Mouse (Mus musculus) olfactory bulb, adult 2 months (tissue): ENCODE data around the gene As3mt.

ENCODE experiments used
- CTCF ChIP-seq: fragments of 200-500 bp; IDR thresholded peaks from 2 replicates; pipeline ENCODE4 v1.5.1; 2012; ENCODE audit warnings: low read depth, mild to moderate bottlenecking, low read length, moderate library complexity; ENCODE audit not compliant: insufficient read depth
- POLR2A ChIP-seq: fragments of 200-500 bp; IDR thresholded peaks from 2 replicates; pipeline ENCODE4 v1.6.1; 2012; ENCODE audit warnings: mild to moderate bottlenecking, low read depth, low read length, moderate library complexity; ENCODE audit not compliant: insufficient read depth

DNA sequence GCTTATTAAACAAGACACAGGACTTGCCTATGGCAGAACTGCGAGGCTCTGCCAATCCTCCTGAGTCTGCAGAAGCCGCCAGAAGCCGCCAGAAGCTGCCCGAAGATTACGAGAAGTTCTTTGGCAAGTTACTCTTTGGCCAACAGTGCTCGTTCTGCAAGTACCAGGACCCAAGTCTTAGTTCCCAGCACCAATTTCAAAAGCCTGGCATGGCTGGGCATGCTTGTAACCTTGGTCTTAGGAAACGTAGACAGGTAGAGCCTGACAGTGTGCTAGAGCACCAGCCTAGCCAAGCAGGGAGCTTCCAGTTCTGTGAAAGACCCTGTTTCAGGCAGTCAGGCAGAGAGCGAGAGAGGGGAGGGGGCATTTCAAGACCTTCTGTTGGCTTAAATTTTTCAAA, 10.8 kb upstream of the As3mt start:
- no peak for TF ChIP-seq POLR2A
- no peak for TF ChIP-seq CTCF
